In the genomic region with DNA sequence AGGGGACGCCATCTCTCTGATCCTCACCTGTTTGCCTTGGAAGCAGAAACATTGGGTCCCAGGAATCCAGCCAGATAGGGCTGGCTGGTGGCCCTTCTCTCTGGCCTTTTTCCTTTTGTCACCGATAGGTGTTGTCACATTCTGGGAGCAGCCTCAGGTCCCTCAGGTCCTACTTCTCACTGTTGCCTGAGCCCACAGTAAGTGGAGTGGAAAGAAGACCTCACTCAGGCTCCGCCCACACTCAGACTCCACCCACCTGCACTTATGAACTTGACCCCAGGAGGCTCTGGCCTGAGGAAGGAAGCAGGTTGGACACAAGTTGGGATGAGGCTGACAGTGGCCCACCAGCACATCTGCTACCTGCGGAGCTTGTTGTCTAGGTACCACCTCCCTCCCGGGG, we compare ENCODE assay signal across 16 mouse cellular contexts. TPM values are rescaled to one million over a fixed set of nuclear protein-coding genes. Genes with fewer than 3 reads are reported as not detected.
A peak's percentile ranks its signal among the peaks of the same experiment; 100 is the strongest.
DNase-seq lines count a peak whose midpoint lies in the region; ATAC-seq lines count a peak whose summit lies in the region.
"Had no signal": no experiment of that assay in that cellular context is flagged by ENCODE, and none has a peak within 500 bp of the region (broad histone marks: within the 10 kb centered on the region; RNA-seq: fewer than 3 reads in every experiment).

No protein-coding gene starts in this region.

- peak; percentile 21 to 40 for DNase-seq in cerebellum, postnatal 14 days
- DNase-seq in cerebellum, adult 11 months: no peak
- DNase-seq in urinary bladder, postnatal 25 days (ENCODE audit: low spot score): peak; percentile 9
- no peak for DNase-seq in urinary bladder, postnatal 14 days (ENCODE audit: low spot score)
- peak; percentile 68 to 69 for DNase-seq in heart, postnatal 10 days
- no peak for DNase-seq in natural killer cell, adult 2 months (ENCODE audit: low spot score in 2 of 2)
- DNase-seq in T-cell, adult 2 months (ENCODE audit: low spot score): no peak
- DNase-seq: cerebellum, adult 9-10 months; kidney, adult 18-20 months; lung, embryonic 14.5 days had no signal

- intact Hi-C loops in heart, postnatal 10 days (cut with DNase I): no loop called here

- H3K4me3 ChIP-seq in neural tube, embryonic 15.5 days (replicated peaks): no peak overlapping the region
- H3K4me3 ChIP-seq: forebrain, embryonic 13.5 days; hindbrain, embryonic 15.5 days; layer of hippocampus, adult 2 months; midbrain, embryonic 15.5 days had no signal

- WGBS in neural tube, embryonic 15.5 days: 90% methylated on average over 5 of the region's 5 CpGs

- no peak overlapping the region for H3K4me2 ChIP-seq in neural tube, embryonic 15.5 days
- H3K4me2 ChIP-seq: forebrain, embryonic 13.5 days; hindbrain, embryonic 15.5 days; lung, embryonic 14.5 days; midbrain, embryonic 15.5 days had no signal

- peaks cover 4% of the 10 kb centered on the region; the same call in 1 of the 2 replicates for H3K4me1 ChIP-seq in neural tube, embryonic 15.5 days
- H3K4me1 ChIP-seq: forebrain, embryonic 13.5 days; hindbrain, embryonic 15.5 days; midbrain, embryonic 15.5 days had no signal

- H3K36me3 ChIP-seq in neural tube, embryonic 15.5 days: no peaks in the 10 kb centered on the region
- H3K36me3 ChIP-seq: hindbrain, embryonic 15.5 days; midbrain, embryonic 15.5 days had no signal

- H3K27ac ChIP-seq in neural tube, embryonic 15.5 days (replicated peaks): no peak overlapping the region
- H3K27ac ChIP-seq: forebrain, embryonic 13.5 days; hindbrain, embryonic 15.5 days; layer of hippocampus, adult 2 months; midbrain, embryonic 15.5 days had no signal

- no peaks in the 10 kb centered on the region for H3K27me3 ChIP-seq in neural tube, embryonic 15.5 days (replicated peaks)
- H3K27me3 ChIP-seq: forebrain, embryonic 13.5 days; hindbrain, embryonic 15.5 days; midbrain, embryonic 15.5 days had no signal

- no peak overlapping the region for H3K9ac ChIP-seq in neural tube, embryonic 15.5 days (replicated peaks)
- H3K9ac ChIP-seq: forebrain, embryonic 13.5 days; hindbrain, embryonic 15.5 days; lung, embryonic 14.5 days; midbrain, embryonic 15.5 days had no signal

- no peaks in the 10 kb centered on the region for H3K9me3 ChIP-seq in neural tube, embryonic 15.5 days (replicated peaks)
- H3K9me3 ChIP-seq: hindbrain, embryonic 15.5 days; midbrain, embryonic 15.5 days had no signal

- no peak for ATAC-seq in neural tube, embryonic 15.5 days (ENCODE audit: low FRiP score)
- ATAC-seq: forebrain, embryonic 13.5 days; midbrain, embryonic 15.5 days had no signal

RNA-seq across cellular contexts. Expression of a gene that starts 54.8 kb away (rescaled TPM):
- 1 to 10 TPM; 1.8 to 1.9 TPM for total RNA-seq in heart, postnatal 10 days (2021)
- polyA plus RNA-seq in neural tube, embryonic 15.5 days (2015; fragmentation: Nextera tagmentation; extraction: Ambion mirVana): 3.5 and 4.3 TPM in 2 replicates
- total RNA-seq: CH12.LX had no signal

Comparison
In these comparisons a context has a peak if more than half of its experiments do, and no peak if none do; other contexts are left out.
1. DNase-seq: peak in cerebellum, postnatal 14 days (2 of 2), urinary bladder, postnatal 25 days (single experiment) and heart, postnatal 10 days (2 of 2); none in cerebellum, adult 11 months (single experiment), urinary bladder, postnatal 14 days (single experiment), natural killer cell, adult 2 months (0 of 2) and T-cell, adult 2 months (single experiment).